Mouse (Mus musculus) forebrain, embryonic 13.5 days (tissue): ENCODE measurements around the gene March10. TPM values are rescaled to one million over a fixed set of nuclear protein-coding genes. Genes with fewer than 3 reads are reported as not detected.

ENCODE experiments used
- ATAC-seq: fragments of 200-750 bp; cut with Nextera tagmentation; 2 replicates; pipeline ENCODE4 v1.8.0; 2017
- H3K27ac ChIP-seq: fragments of 300-500 bp; sonication (generic); 2 replicates; pipeline ENCODE4 v1.5.1; 2015; ENCODE audit warnings: inconsistent platforms, mild to moderate bottlenecking, moderate library complexity
- H3K27me3 ChIP-seq: fragments of 300-500 bp; sonication (generic); 2 replicates; pipeline ENCODE4 v1.6.1; 2015; ENCODE audit warnings: mild to moderate bottlenecking, inconsistent platforms
- H3K36me3 ChIP-seq: fragments of 300-500 bp; sonication (generic); 2 replicates; pipeline ENCODE4 v1.6.1; 2015; ENCODE audit warnings: mild to moderate bottlenecking, inconsistent platforms; ENCODE audit not compliant: poor library complexity, severe bottlenecking
- H3K4me1 ChIP-seq: fragments of 300-500 bp; sonication (generic); 2 replicates; pipeline ENCODE4 v1.6.1; 2015; ENCODE audit warnings: inconsistent platforms
- H3K4me2 ChIP-seq: fragments of 300-500 bp; sonication (generic); 2 replicates; pipeline ENCODE4 v1.6.1; 2015; ENCODE audit warnings: inconsistent platforms, mild to moderate bottlenecking, moderate library complexity
- H3K4me3 ChIP-seq: fragments of 300-500 bp; sonication (generic); 2 replicates; pipeline ENCODE4 v1.5.1; 2015; ENCODE audit warnings: mild to moderate bottlenecking, inconsistent platforms
- H3K9ac ChIP-seq: fragments of 300-500 bp; sonication (generic); 2 replicates; pipeline ENCODE4 v1.6.1; 2015; ENCODE audit warnings: mild to moderate bottlenecking, inconsistent platforms
- H3K9me3 ChIP-seq: fragments of 300-500 bp; sonication (generic); replicated peaks from 2 replicates; pipeline ENCODE4 v1.6.1; 2016; ENCODE audit warnings: inconsistent platforms
- WGBS: fragments of 180-500 bp; shearing (Covaris S2); methylation state at CpG from one replicate; pipeline ENCODE4 v1.1.7; 2015; 5-methylcytosine and 5-hydroxymethylcytosine counted together
- polyA plus RNA-seq: library from polyadenylated mRNA; unstranded; fragments of >200 nt; fragmentation: Nextera tagmentation; extraction: Ambion mirVana; gene quantifications from 2 replicates; pipeline ENCODE4 v1.2.1, GENCODE M21; 2015

March10 gene
- polyA plus RNA-seq: not detected in 2 replicates

DNA sequence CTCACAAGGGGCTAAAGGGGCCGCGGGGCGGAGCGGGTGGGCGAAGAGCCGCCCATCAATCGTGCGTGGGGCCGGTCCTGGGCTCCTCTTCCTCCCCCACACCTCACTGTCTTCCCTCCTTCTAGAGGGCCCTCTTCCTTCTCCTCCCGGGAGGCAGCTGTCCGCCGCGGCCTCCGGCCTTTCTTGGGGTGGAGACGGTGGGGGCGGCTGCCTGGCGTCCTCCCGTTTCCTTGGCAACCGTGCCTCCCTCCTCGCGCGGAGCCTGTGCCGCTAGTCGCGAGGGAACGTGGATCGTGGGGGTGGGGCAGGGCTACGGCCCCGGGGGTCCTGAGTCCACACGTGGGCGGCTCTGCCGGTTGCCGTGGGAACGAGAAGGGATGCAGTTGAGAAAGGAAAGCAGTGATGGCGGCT lies at the start of gene March10:
Gene March10 (minus strand): TSS at position 239 of the 411 bp plus-strand sequence.
- Histone ChIP-seq H3K9ac (peak within 1 kb of the TSS; percentile 69), H3K27me3 (no peaks in the 10 kb centered on the region), H3K9me3 (no peaks in the 10 kb centered on the region), H3K36me3 (no peaks in the 10 kb centered on the region), H3K27ac (peak within 1 kb of the TSS; percentile 78), H3K4me3 (peak within 1 kb of the TSS; percentile 57), H3K4me2 (peak within 1 kb of the TSS; percentile 86), H3K4me1 (peaks cover 24% of the 10 kb centered on the region)
- WGBS: under 1% methylated on average over 35 of the region's 35 CpGs
- peak; percentile 88 for ATAC-seq

DNA sequence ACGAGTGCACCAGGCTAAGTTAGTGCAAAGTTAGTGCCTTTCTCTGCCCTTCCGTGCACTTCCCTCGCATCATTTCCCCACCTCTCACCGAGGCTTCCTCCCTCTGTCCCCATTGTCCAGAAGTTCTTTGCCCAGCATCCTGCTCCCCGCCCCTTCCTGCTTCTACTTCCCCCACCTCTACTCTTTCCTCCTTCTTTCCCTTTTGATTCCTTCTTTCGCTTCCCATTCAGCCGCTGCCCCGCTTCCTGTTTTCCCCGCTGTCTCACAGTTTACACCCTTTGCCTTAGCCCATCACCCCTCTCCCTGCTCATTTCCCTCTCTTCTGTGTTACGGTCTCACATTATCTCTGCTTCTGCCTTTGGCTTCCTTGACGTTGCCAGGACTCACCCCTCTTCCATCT lies 49.8 kb upstream of the March10 start:
- WGBS: 83% methylated on average over 11 of the region's 11 CpGs
- H3K9me3 ChIP-seq: no peaks in the 10 kb centered on the region
- H3K27me3 ChIP-seq: no peaks in the 10 kb centered on the region
- H3K4me1 ChIP-seq: peaks cover 43% of the 10 kb centered on the region
- no peak for ATAC-seq
- H3K27ac ChIP-seq: 0 out of 2 replicates have a peak overlapping the region, but pooled peaks have one; percentile 2
- H3K9ac ChIP-seq: no peak overlapping the region
- H3K4me2 ChIP-seq: no peak overlapping the region
- H3K4me3 ChIP-seq: no peak overlapping the region
- H3K36me3 ChIP-seq: no peaks in the 10 kb centered on the region

DNA sequence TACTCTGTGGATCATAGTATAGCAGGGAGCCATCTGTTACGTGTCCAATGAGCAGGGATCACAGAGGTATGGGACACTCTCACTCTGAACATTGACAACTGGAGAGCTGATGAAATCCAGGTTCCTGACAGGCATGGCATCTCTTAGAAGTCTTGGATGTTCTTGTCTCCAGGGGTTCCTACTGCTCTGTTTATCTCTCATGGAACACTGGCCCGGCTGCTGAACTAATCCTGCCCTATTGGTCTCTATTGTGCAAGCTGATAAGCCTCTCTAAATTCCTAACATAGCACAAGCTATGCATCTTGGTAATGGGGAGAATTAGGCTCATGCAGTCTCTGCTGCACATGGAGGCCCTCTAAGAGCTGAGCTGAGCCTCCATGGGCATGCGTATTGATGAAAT lies 48.5 kb upstream of the March10 start:
- WGBS: 56% methylated on average over 3 of the region's 3 CpGs
- no peaks in the 10 kb centered on the region for H3K36me3 ChIP-seq
- H3K9me3 ChIP-seq: no peaks in the 10 kb centered on the region
- H3K4me2 ChIP-seq: no peak overlapping the region
- H3K9ac ChIP-seq: no peak overlapping the region
- no peak for ATAC-seq
- H3K4me3 ChIP-seq: no peak overlapping the region
- H3K4me1 ChIP-seq: peaks cover 40% of the 10 kb centered on the region
- no peak overlapping the region for H3K27ac ChIP-seq
- H3K27me3 ChIP-seq: no peaks in the 10 kb centered on the region

DNA sequence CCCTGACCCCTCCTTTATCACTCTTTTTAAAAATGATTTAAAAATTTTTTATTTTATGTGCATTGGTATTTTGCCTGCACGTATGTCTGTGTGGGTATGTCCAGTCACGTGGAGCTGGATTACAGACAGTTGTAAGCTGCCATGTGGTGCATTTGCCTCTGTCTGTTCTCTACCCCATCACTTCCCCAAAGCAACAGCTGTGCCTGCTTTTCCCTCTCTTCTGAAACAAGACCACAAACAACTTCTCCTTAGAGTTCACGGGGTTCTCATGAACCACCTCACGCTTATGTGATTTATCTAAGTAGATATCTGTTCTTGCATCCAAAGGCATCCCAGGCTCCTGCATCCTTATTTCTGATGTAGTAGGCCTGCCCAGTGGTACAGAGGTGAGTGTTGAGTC lies 45.8 kb upstream of the March10 start:
- Histone ChIP-seq H3K27me3 (no peaks in the 10 kb centered on the region), H3K9ac (no peak overlapping the region), H3K4me3 (no peak overlapping the region), H3K27ac (no peak overlapping the region), H3K9me3 (no peaks in the 10 kb centered on the region), H3K4me1 (peaks cover 23% of the 10 kb centered on the region), H3K4me2 (no peak overlapping the region), H3K36me3 (no peaks in the 10 kb centered on the region)
- no peak for ATAC-seq
- 88% methylated on average over 4 of the region's 4 CpGs for WGBS

DNA sequence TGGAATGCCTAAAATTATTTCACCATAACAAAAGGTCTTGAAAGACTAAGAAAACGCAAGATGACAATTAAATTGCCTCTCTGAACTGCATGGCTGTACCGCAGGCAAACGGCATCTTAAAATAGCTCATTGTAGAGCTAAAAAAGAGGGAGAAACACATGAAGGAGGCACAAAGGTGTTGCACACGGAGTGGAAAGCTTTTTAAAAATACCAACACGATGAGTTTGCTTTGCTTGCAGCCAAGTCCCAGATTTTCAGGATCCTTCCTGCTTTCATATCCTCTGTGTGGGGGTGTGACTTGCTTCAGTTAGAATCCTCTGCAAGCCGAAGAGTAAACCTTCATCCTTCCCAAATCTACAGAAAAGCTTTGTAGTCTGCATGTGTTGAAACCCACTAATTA lies 41.0 kb upstream of the March10 start:
- H3K9ac ChIP-seq: no peak overlapping the region
- H3K27me3 ChIP-seq: no peaks in the 10 kb centered on the region
- H3K27ac ChIP-seq: no peak overlapping the region
- H3K9me3 ChIP-seq: no peaks in the 10 kb centered on the region
- ATAC-seq: no peak
- peaks cover 16% of the 10 kb centered on the region for H3K4me1 ChIP-seq
- no peaks in the 10 kb centered on the region for H3K36me3 ChIP-seq
- no peak overlapping the region for H3K4me2 ChIP-seq
- WGBS: 46% methylated on average over 6 of the region's 6 CpGs
- no peak overlapping the region for H3K4me3 ChIP-seq

DNA sequence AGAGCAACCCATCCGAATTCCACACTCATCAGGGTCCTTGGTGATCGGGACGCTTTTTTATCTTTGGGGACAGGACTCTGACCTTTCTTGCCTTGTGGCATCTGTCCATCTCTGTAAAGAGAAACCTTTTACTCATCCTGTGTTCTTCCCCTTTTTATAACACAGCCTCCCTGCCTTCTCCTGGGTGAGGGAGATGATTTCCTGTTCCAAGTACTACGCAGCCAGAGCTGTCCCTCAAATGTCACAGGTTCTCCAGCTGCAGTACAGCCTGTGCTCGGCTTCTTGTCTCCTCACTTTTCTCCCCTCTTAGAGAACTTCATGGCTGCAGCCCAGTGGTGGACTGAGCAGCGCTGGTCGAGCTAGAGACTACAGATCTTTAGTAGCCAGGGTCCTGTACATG lies 40.1 kb upstream of the March10 start:
- Histone ChIP-seq H3K4me3 (no peak overlapping the region), H3K4me1 (peaks cover 16% of the 10 kb centered on the region), H3K36me3 (no peaks in the 10 kb centered on the region), H3K27ac (no peak overlapping the region), H3K27me3 (no peaks in the 10 kb centered on the region), H3K4me2 (no peak overlapping the region), H3K9me3 (no peaks in the 10 kb centered on the region), H3K9ac (no peak overlapping the region)
- 71% methylated on average over 7 of the region's 7 CpGs for WGBS
- ATAC-seq: no peak

DNA sequence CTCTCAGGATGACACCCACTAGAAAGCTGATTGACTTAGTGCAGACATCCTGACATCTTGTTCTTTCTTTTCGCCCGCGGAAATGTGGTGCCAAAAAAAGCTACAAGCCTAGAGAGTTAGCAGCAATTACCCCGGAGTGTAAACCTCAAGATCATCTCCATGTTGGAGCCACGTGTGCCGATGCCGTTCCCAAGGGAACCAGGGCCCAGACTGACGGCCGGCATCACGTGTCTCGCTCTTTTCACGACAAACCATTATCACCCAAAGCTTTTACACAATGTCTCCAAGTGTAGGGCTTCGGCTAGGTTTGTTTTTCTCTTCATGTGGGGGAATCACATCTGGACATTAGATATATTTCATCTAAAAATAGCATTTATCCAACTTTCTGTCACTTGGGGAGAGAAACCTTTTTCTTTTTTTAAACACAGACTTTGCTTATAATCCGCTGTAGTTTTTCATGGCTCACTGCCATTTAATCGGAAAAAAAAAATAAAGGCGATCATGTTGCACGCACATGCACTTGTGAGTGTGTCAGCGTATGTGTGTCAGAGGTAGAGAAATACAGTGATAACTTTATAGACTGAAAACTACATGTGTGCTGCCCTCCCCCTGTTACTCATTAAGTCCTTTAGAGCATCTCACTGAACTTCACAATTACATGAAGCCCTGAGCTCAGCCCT lies 39.2 kb upstream of the March10 start:
- ATAC-seq: no peak
- 68% methylated on average over 18 of the region's 18 CpGs for WGBS
- Histone ChIP-seq H3K9me3 (no peaks in the 10 kb centered on the region), H3K36me3 (no peaks in the 10 kb centered on the region), H3K4me2 (no peak overlapping the region), H3K27ac (no peak overlapping the region), H3K9ac (no peak overlapping the region), H3K27me3 (no peaks in the 10 kb centered on the region), H3K4me3 (no peak overlapping the region), H3K4me1 (peaks cover 16% of the 10 kb centered on the region)

DNA sequence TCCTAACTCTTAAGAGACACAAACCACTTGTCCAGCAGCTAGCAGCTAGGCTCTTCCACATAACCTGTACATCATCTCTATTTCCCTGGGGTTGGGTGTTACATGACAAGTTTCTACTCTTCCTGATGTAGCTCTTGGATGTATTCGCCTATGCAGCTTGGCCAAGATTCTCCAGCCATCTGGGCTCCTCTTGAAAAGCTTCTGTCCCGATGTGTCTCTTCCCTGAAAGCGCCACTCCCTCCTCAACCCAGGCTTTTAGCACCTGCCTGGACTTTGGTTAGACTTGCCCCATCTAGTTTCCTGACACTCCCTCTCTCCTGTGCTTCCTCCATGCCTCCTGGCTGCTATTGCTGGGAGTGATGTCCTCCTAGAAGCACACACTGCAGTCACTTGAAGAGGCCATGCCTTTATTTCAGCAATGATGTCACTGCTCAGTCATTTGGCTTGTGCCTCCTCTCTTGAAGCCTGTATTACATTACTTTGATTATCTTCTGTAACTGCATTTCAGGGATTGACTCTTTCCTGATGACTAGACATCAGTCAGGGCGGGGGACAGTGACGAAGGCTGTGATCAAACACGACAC lies 38.3 kb upstream of the March10 start:
- WGBS: 90% methylated on average over 6 of the region's 6 CpGs
- Histone ChIP-seq H3K9ac (no peak overlapping the region), H3K27ac (no peak overlapping the region), H3K9me3 (no peaks in the 10 kb centered on the region), H3K27me3 (no peaks in the 10 kb centered on the region), H3K4me3 (no peak overlapping the region), H3K4me1 (peaks cover 16% of the 10 kb centered on the region), H3K36me3 (no peaks in the 10 kb centered on the region), H3K4me2 (no peak overlapping the region)
- no peak for ATAC-seq

DNA sequence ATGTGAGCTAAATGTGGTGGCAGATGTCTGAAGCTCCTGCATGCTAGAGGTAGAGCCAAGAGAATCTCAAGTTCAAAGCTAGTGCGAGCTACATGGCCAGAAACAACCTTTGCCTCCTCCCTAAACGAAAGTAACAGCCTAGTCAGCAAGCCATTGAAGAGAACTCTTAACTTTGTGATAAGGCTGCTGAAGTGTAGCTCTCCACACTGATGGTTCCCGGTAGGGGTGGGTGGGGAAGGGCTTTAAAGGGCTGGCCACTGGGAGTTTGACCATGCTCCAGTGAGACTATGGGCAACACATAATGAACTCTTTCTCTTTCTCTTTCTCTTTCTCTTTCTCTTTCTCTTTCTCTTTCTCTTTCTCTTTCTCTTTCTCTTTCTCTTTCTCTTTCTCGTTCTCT lies 35.9 kb upstream of the March10 start:
- WGBS: 90% methylated on average over 4 of the region's 4 CpGs
- no peaks in the 10 kb centered on the region for H3K27me3 ChIP-seq
- no peak for ATAC-seq

DNA sequence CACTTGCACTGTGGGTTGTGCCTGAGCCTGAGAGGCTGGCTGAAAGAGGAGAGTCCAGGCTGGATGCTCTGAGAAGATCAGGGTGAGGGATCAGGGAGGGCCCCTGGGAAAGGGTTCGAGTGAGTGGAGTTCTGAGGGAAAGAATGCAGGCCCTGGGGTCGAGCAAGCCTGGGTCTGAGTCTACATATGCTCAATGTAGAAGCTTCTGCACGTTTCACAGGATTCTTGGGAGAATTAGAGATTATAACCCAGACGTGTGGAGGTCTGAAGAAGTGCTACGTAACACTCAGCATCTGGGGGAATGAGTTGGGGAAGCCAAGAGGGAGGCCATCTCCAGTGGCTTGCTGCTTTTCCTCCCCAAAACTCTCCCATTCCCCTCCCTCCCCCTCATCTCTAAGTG lies 34.4 kb upstream of the March10 start:
- H3K4me1 ChIP-seq: peaks cover 5% of the 10 kb centered on the region; the same call in 1 of the 2 replicates
- no peaks in the 10 kb centered on the region for H3K27me3 ChIP-seq
- no peaks in the 10 kb centered on the region for H3K9me3 ChIP-seq
- H3K9ac ChIP-seq: no peak overlapping the region
- WGBS: 81% methylated on average over 5 of the region's 5 CpGs
- H3K36me3 ChIP-seq: no peaks in the 10 kb centered on the region
- no peak overlapping the region for H3K4me2 ChIP-seq
- no peak overlapping the region for H3K27ac ChIP-seq
- no peak for ATAC-seq
- no peak overlapping the region for H3K4me3 ChIP-seq

More for the DNA sequence above, 35.9 kb upstream of the March10 start:
- H3K4me1 ChIP-seq: peaks cover 6% of the 10 kb centered on the region
- no peak overlapping the region for H3K9ac ChIP-seq
- H3K9me3 ChIP-seq: no peaks in the 10 kb centered on the region
- H3K27ac ChIP-seq: no peak overlapping the region
- H3K4me3 ChIP-seq: no peak overlapping the region
- H3K36me3 ChIP-seq: no peaks in the 10 kb centered on the region
- no peak overlapping the region for H3K4me2 ChIP-seq

DNA sequence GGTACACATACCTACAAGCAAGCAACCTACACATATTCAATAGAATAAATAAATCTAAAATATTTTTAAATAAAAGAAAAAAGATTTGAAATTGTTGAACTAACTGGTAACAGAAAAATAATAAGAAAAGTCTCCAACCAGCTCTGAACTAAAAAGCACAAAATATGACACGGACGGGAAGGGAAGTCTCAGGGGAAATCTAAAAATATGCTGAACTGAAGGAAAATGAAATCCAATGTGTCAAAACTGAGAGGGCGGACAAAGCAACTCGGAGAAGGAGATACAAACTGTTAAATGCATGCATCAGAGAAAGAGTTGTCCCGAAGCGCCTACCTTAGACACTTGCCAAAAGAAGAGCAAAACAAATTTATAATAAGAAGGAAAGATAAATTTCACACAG lies 28.9 kb upstream of the March10 start:
- H3K4me1 ChIP-seq: no peaks in the 10 kb centered on the region
- no peaks in the 10 kb centered on the region for H3K9me3 ChIP-seq
- H3K36me3 ChIP-seq: no peaks in the 10 kb centered on the region
- H3K27me3 ChIP-seq: no peaks in the 10 kb centered on the region
- no peak overlapping the region for H3K4me2 ChIP-seq
- no peak overlapping the region for H3K9ac ChIP-seq
- H3K27ac ChIP-seq: no peak overlapping the region
- 87% methylated on average over 6 of the region's 6 CpGs for WGBS
- no peak overlapping the region for H3K4me3 ChIP-seq
- ATAC-seq: no peak

DNA sequence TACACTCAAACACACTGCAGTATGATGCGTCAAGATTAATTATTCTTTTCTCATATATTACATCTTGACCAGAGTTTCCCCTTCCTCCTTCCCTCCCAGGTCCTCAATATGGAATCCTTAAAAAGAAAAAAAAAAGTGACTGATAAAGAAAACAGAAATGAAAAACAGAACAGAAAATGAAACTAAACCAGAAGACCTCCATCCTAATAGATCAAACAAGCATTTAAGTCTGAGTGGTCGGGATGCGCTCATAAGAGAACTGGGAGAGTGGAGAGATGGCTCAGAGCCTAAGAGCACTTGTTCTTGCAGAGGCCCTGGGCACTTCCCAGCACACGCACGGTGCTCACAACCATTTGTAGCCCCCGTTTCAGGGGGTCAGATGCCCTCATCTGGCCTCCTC lies 28.5 kb upstream of the March10 start:
- no peaks in the 10 kb centered on the region for H3K9me3 ChIP-seq
- no peak overlapping the region for H3K9ac ChIP-seq
- ATAC-seq: no peak
- no peaks in the 10 kb centered on the region for H3K4me1 ChIP-seq
- no peak overlapping the region for H3K4me3 ChIP-seq
- no peaks in the 10 kb centered on the region for H3K27me3 ChIP-seq
- no peak overlapping the region for H3K4me2 ChIP-seq
- WGBS: 81% methylated on average over 6 of the region's 6 CpGs
- H3K36me3 ChIP-seq: no peaks in the 10 kb centered on the region
- no peak overlapping the region for H3K27ac ChIP-seq

DNA sequence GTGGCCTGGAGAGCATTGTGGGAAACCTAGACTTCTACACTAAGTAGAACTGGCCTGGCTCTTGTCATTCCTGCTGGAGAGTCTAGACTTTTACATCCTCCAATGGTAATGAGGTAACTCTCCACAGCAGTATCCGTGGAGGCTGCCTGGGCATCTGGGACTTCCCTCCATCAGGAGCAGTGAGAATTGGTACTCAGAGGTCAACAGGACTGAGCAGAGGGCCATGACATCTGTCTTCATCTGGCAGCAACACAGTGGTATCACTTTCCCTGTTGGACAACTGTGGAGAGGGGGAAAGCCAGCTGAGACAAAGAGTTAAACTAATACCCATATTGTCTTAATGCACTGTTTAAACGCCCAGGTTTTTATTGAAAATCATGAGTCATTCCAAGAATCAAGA lies 26.2 kb upstream of the March10 start:
- no peak for ATAC-seq
- WGBS: 75% methylated on average over 2 of the region's 2 CpGs
- no peak overlapping the region for H3K9ac ChIP-seq
- no peak overlapping the region for H3K4me3 ChIP-seq
- H3K27me3 ChIP-seq: no peaks in the 10 kb centered on the region
- no peak overlapping the region for H3K4me2 ChIP-seq
- no peaks in the 10 kb centered on the region for H3K9me3 ChIP-seq
- no peaks in the 10 kb centered on the region for H3K4me1 ChIP-seq
- no peak overlapping the region for H3K27ac ChIP-seq
- no peaks in the 10 kb centered on the region for H3K36me3 ChIP-seq
